Mouse (Mus musculus) embryonic facial prominence, embryonic 10.5 days (tissue): ENCODE measurements around the gene Smad1. TPM values are rescaled to one million over a fixed set of nuclear protein-coding genes. Genes with fewer than 3 reads are reported as not detected.
A peak's percentile ranks its signal among the peaks of the same experiment; 100 is the strongest.

Experiments
- DNase-seq: peaks from one replicate; pipeline ENCODE4 v3.0.0-alpha.2; 2017; ENCODE audit warnings: low spot score
- H3K27ac ChIP-seq: fragments of 300-500 bp; sonication (generic); replicated peaks from 2 replicates; pipeline ENCODE4 v1.5.1; 2016; ENCODE audit warnings: mild to moderate bottlenecking
- H3K27me3 ChIP-seq: fragments of 300-500 bp; sonication (generic); replicated peaks from 2 replicates; pipeline ENCODE4 v1.6.1; 2016; ENCODE audit warnings: low read depth, mild to moderate bottlenecking; ENCODE audit not compliant: poor library complexity, severe bottlenecking
- H3K36me3 ChIP-seq: fragments of 300-500 bp; sonication (generic); replicated peaks from 2 replicates; pipeline ENCODE4 v1.6.1; 2016; ENCODE audit warnings: mild to moderate bottlenecking, moderate library complexity
- H3K4me1 ChIP-seq: fragments of 300-500 bp; sonication (generic); 2 replicates; pipeline ENCODE4 v1.6.1; 2016
- H3K4me3 ChIP-seq: fragments of 300-500 bp; sonication (generic); 2 replicates; pipeline ENCODE4 v1.5.1; 2016; ENCODE audit warnings: mild to moderate bottlenecking, moderate library complexity
- H3K9me3 ChIP-seq: fragments of 300-500 bp; sonication (generic); 2 replicates; pipeline ENCODE4 v1.6.1; 2016; ENCODE audit warnings: mild to moderate bottlenecking
- WGBS: fragments of 180-500 bp; shearing (Covaris S2); methylation state at CpG from one replicate; pipeline ENCODE4 v1.1.7; 2016; 5-methylcytosine and 5-hydroxymethylcytosine counted together
- polyA plus RNA-seq: library from polyadenylated mRNA; unstranded; fragments of >200 nt; fragmentation: Nextera tagmentation; extraction: Ambion mirVana; gene quantifications from 2 replicates; pipeline ENCODE4 v1.2.1, GENCODE M21; 2016

Smad1 gene
- polyA plus RNA-seq, 1 experiment from 2014 or later = 42.8 TPM

GRCm38 (mm10) chr8:79305941-79306340 lies 93.4 kb downstream of the Smad1 start:
- Histone ChIP-seq H3K9me3 (no peaks in the 10 kb centered on the region), H3K36me3 (no peaks in the 10 kb centered on the region), H3K27ac (no peak overlapping the region), H3K4me3 (no peak overlapping the region), H3K27me3 (no peaks in the 10 kb centered on the region), H3K4me1 (no peaks in the 10 kb centered on the region)
- no peak for DNase-seq
- WGBS = 67% methylated on average over 5 of the region's 5 CpGs

DNA sequence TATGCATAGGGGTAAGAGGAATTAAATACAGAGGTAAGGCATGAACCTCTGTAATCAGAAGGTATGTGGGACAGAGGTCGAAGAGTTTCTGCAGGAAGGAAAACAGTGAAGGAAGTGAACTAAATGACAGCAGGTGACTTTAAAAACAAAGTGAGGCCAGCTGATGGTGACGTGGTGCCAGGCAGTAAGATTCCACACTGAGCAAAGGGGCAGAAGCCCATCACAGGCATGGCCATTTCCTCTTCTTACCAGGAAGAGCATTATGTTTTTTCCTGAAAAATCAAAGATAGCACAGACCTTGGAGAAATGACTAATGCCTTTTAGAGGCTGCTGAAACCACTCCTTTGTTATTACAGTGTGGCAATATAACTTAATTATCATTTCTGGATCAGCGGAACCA lies 97.8 kb downstream of the Smad1 start:
- H3K4me3 ChIP-seq = no peak overlapping the region
- WGBS = 76% methylated on average over 3 of the region's 3 CpGs
- no peak for DNase-seq

GRCm38 (mm10) chr8:79299704-79300103 lies 99.6 kb downstream of the Smad1 start:
- Histone ChIP-seq H3K4me1 (peaks cover 11% of the 10 kb centered on the region), H3K4me3 (no peak overlapping the region), H3K9me3 (no peaks in the 10 kb centered on the region), H3K27ac (no peak overlapping the region), H3K27me3 (no peaks in the 10 kb centered on the region), H3K36me3 (no peaks in the 10 kb centered on the region)
- DNase-seq = no peak
- WGBS = 83% methylated on average over 5 of the region's 5 CpGs

More for the DNA sequence above, 97.8 kb downstream of the Smad1 start:
- Histone ChIP-seq H3K9me3 (no peaks in the 10 kb centered on the region), H3K4me1 (no peaks in the 10 kb centered on the region), H3K36me3 (no peaks in the 10 kb centered on the region), H3K27ac (no peak overlapping the region), H3K27me3 (no peaks in the 10 kb centered on the region)

DNA sequence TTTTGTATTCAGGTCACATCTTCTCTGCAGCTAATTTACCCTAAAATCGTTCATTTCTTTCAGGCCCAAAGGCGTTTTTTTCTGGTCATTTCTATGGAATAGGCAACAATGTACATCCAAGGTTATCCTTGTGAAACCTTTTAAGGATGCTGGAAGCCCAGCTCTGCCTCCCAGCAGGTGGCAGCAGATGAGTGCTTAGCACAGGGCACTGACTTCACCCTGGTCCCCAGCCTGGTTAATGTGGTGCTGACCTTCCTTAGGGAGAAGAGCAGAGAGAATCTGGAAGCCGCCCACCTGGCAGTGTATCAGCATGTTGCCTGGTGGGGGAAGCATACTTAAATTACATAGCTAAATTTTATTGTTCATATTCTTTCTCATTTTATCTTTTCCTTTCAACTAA lies 101.6 kb downstream of the Smad1 start:
- 54% methylated on average over 3 of the region's 3 CpGs for WGBS
- H3K27me3 ChIP-seq = no peaks in the 10 kb centered on the region

GRCm38 (mm10) chr8:79295276-79296105 lies 103.8 kb downstream of the Smad1 start:
- peak overlapping the region; percentile 74 for H3K4me3 ChIP-seq
- 16% methylated on average over 18 of the region's 18 CpGs for WGBS
- no peak for DNase-seq
- H3K27ac ChIP-seq = peak overlapping the region; percentile 98
- H3K27me3 ChIP-seq = no peaks in the 10 kb centered on the region
- peaks cover 23% of the 10 kb centered on the region for H3K4me1 ChIP-seq
- H3K9me3 ChIP-seq = no peaks in the 10 kb centered on the region
- H3K36me3 ChIP-seq = no peaks in the 10 kb centered on the region

More for the DNA sequence above, 101.6 kb downstream of the Smad1 start:
- H3K27ac ChIP-seq = no peak overlapping the region
- no peak overlapping the region for H3K4me3 ChIP-seq
- H3K4me1 ChIP-seq = peaks cover 23% of the 10 kb centered on the region
- peak; percentile 66 for DNase-seq
- no peaks in the 10 kb centered on the region for H3K9me3 ChIP-seq
- H3K36me3 ChIP-seq = no peaks in the 10 kb centered on the region

GRCm38 (mm10) chr8:79294610-79295275 lies 104.6 kb downstream of the Smad1 start, which contains the start of gene Mmaa:
Gene Mmaa (minus strand): TSS chr8:79294937.
- H3K4me3 ChIP-seq = peak within 1 kb of the TSS; percentile 74
- no peaks in the 10 kb centered on the region for H3K9me3 ChIP-seq
- WGBS = under 1% methylated on average over 74 of the region's 74 CpGs
- H3K36me3 ChIP-seq = no peaks in the 10 kb centered on the region
- peak within 1 kb of the TSS; percentile 98 for H3K27ac ChIP-seq
- peaks cover 23% of the 10 kb centered on the region for H3K4me1 ChIP-seq
- peak; percentile 99 for DNase-seq
- no peaks in the 10 kb centered on the region for H3K27me3 ChIP-seq

DNA sequence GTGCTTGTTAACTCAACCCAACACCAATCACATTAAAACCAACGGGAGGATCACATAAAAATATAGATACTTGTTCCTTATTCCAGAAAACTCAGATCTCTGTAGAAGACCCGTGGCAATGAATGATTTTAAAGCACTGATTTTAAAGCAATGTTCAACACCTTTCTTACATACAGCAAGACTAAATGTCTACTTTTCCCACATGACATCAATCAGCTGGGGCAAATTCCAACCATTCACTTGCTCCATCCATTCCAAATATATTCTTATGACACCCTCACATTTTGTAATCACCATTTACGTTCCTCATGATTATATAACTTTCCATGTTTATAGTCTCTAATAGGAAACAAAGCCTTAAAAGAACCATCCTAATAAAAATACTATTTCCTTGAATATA lies 105.5 kb downstream of the Smad1 start:
- peak overlapping the region; percentile 98 for H3K27ac ChIP-seq
- 77% methylated on average over 3 of the region's 3 CpGs for WGBS
- H3K4me3 ChIP-seq = peak overlapping the region; percentile 74
- DNase-seq = no peak
- peaks cover 23% of the 10 kb centered on the region for H3K4me1 ChIP-seq
- H3K9me3 ChIP-seq = no peaks in the 10 kb centered on the region
- H3K36me3 ChIP-seq = no peaks in the 10 kb centered on the region
- no peaks in the 10 kb centered on the region for H3K27me3 ChIP-seq

GRCm38 (mm10) chr8:79292712-79293264 lies 106.5 kb downstream of the Smad1 start:
- no peaks in the 10 kb centered on the region for H3K9me3 ChIP-seq
- no peak overlapping the region for H3K27ac ChIP-seq
- WGBS = 88% methylated on average over 3 of the region's 3 CpGs
- peaks cover 23% of the 10 kb centered on the region for H3K4me1 ChIP-seq
- H3K36me3 ChIP-seq = no peaks in the 10 kb centered on the region
- H3K27me3 ChIP-seq = no peaks in the 10 kb centered on the region
- no peak overlapping the region for H3K4me3 ChIP-seq
- no peak for DNase-seq

- peaks cover 10% of the 10 kb centered on the region for H3K4me1 ChIP-seq
- H3K36me3 ChIP-seq = no peaks in the 10 kb centered on the region
- H3K27ac ChIP-seq = no peak overlapping the region
- H3K4me3 ChIP-seq = no peak overlapping the region
- H3K27me3 ChIP-seq = no peaks in the 10 kb centered on the region
- 87% methylated on average over 5 of the region's 5 CpGs for WGBS
- DNase-seq = no peak
- no peaks in the 10 kb centered on the region for H3K9me3 ChIP-seq
These were observed 109.7 kb downstream of the Smad1 start for GRCm38 (mm10) chr8:79289592-79289991.

GRCm38 (mm10) chr8:79288681-79289080 lies 110.6 kb downstream of the Smad1 start:
- no peak for DNase-seq
- Histone ChIP-seq H3K9me3 (no peaks in the 10 kb centered on the region), H3K27ac (no peak overlapping the region), H3K27me3 (no peaks in the 10 kb centered on the region), H3K4me3 (no peak overlapping the region), H3K4me1 (peaks cover 7% of the 10 kb centered on the region), H3K36me3 (no peaks in the 10 kb centered on the region)
- WGBS = 70% methylated on average over 2 of the region's 2 CpGs
